Mouse (Mus musculus): Measurements from ENCODE around the gene Gm17509. TPM values are rescaled to one million over a fixed set of nuclear protein-coding genes. Genes with fewer than 3 reads are reported as not detected.

Gene Gm17509
- polyA plus RNA-seq, 1 experiment from 2014 or later: 0.59 TPM

Other genes with a start within 250 kb of the Gm17509 start
- gene Parp8, start 195.5 kb downstream of the Gm17509 start, polyA plus RNA-seq (2015; fragmentation: Nextera tagmentation; extraction: Ambion mirVana): 10.8 and 14.4 TPM in 2 replicates
- 12.6 and 15.6 TPM in 2 replicates for gene Emb, start 12.5 kb downstream of the Gm17509 start, polyA plus RNA-seq (2015; fragmentation: Nextera tagmentation; extraction: Ambion mirVana)